1 mouse cellular context compared by ENCODE assay signal in the genomic region with DNA sequence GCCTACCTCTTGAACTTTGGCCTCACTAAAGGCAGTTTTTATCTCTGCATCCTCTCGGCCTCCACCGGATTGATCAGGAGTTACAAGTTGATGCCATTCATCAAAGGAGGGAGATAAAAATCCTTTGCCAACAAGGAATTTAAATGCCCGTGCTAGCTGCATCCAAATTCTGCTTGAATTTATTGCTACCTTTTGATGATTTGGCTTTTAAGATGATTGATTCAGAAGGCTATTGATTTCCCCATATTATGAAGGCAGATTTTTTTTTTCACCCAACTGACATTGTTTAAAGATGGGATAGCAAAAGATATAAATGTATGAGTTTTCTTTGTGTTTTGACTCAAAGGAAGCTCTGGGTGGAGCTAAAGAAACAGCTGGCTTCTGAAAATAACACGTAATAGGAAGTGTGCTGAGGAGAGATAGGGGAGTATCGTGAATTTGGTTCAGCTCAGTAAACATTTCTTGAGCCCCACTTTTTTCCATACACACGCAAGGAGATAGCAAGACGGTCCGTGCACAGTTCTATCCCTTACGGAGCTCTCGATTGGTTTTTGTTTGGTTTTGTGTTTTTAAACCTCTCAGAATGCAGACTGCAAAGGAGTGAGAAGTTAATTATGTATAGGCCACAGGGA.
TF ChIP-seq lines count a peak whose summit lies in the region.

No protein-coding gene starts in this region.

TF ChIP-seq in CH12.LX, 34 proteins besides CTCF, POLR2A, EP300 and RAD21 (continued from another document):
- no peak for TF ChIP-seq ZKSCAN1 (IDR thresholded peaks at IDR 0.05; ENCODE audit: borderline replicate concordance, low read depth, low read length)
- no peak for TF ChIP-seq SMC3 (IDR thresholded peaks at IDR 0.05; ENCODE audit: low read depth, low read length)
- no peak for TF ChIP-seq MXI1 (IDR thresholded peaks at IDR 0.05; ENCODE audit: low read depth, low read length)
- TF ChIP-seq MEF2A (IDR thresholded peaks at IDR 0.05; ENCODE audit: borderline replicate concordance, low read depth, low read length): no peak
- TF ChIP-seq BHLHE40 (IDR thresholded peaks at IDR 0.05; ENCODE audit: low read depth, low read length): no peak
- TF ChIP-seq NRF1 (IDR thresholded peaks at IDR 0.05; ENCODE audit: low read depth, low read length): no peak
